Mouse (Mus musculus): ENCODE results near the gene Rhbdf1. TPM values are rescaled to one million over a fixed set of nuclear protein-coding genes. Genes with fewer than 3 reads are reported as not detected.

Rhbdf1 gene
- polyA plus RNA-seq (2015; fragmentation: Nextera tagmentation; extraction: Ambion mirVana): 35.6 and 44.2 TPM in 2 replicates

GRCm38 (mm10) chr11:32221951-32222409, at the start of gene Rhbdf1:
Gene Rhbdf1 (minus strand): TSS chr11:32222300.
- peak within 1 kb of the TSS; percentile 84 for H3K4me2 ChIP-seq (ENCODE audit: low read depth, low read length)
- peaks cover 40% of the 10 kb centered on the region for H3K4me1 ChIP-seq (ENCODE audit: control insufficient read depth, insufficient read depth, low read length)
- H3K4me3 ChIP-seq (ENCODE audit: low read length): peak within 1 kb of the TSS; percentile 79
- no peaks in the 10 kb centered on the region for H3K9me3 ChIP-seq (replicated peaks; ENCODE audit: control insufficient read depth, low read length)
- peak; percentile 56 for ATAC-seq (replicated peaks; ENCODE audit: extremely low read depth, insufficient read depth, low FRiP score)
- WGBS: under 1% methylated on average over 68 of the region's 72 CpGs
- no peaks in the 10 kb centered on the region for H3K27me3 ChIP-seq (ENCODE audit: control insufficient read depth, insufficient read depth, low read length)
- H3K36me3 ChIP-seq (ENCODE audit: control insufficient read depth, insufficient read depth): no peaks in the 10 kb centered on the region
- H3K27ac ChIP-seq (ENCODE audit: low read length): peak within 1 kb of the TSS; percentile 90
- H3K9ac ChIP-seq (ENCODE audit: low read length): peak within 1 kb of the TSS; percentile 96

GRCm38 (mm10) chr11:32271178-32271577, 49.1 kb upstream of the Rhbdf1 start:
- Histone ChIP-seq H3K27ac (ENCODE audit: low read length) (no peak overlapping the region), H3K9me3 (replicated peaks; ENCODE audit: control insufficient read depth, low read length) (no peaks in the 10 kb centered on the region), H3K27me3 (ENCODE audit: control insufficient read depth, insufficient read depth, low read length) (no peaks in the 10 kb centered on the region; the same call in 1 of the 2 replicates), H3K4me3 (ENCODE audit: low read length) (no peak overlapping the region), H3K4me1 (ENCODE audit: control insufficient read depth, insufficient read depth, low read length) (peaks cover 5% of the 10 kb centered on the region), H3K4me2 (ENCODE audit: low read depth, low read length) (no peak overlapping the region), H3K9ac (ENCODE audit: low read length) (no peak overlapping the region), H3K36me3 (ENCODE audit: control insufficient read depth, insufficient read depth) (no peaks in the 10 kb centered on the region)
- 45% methylated on average over 4 of the region's 4 CpGs for WGBS
- ATAC-seq (replicated peaks; ENCODE audit: extremely low read depth, insufficient read depth, low FRiP score): no peak

DNA sequence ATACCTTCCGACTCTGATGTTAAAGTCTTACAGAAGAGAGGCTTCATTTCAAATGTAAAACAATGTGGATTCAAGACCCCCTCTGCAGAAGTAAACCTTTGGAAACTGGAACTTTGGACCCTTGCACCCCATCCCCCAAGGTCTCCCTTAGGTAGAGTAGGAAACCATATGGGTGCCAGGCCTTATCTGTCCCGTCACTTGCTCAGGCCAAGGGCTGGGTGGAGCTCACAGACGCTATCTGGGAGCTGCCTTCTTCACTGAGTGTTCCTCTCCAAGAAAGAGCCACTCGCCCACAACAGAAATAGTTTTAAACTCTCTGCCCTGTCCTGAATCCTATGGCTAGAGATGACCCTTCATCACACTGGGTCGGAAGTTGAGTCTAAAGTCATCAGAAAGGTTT, 46.9 kb upstream of the Rhbdf1 start:
- H3K9ac ChIP-seq (ENCODE audit: low read length): no peak overlapping the region
- no peak overlapping the region for H3K4me3 ChIP-seq (ENCODE audit: low read length)
- ATAC-seq (replicated peaks; ENCODE audit: extremely low read depth, insufficient read depth, low FRiP score): no peak
- H3K4me1 ChIP-seq (ENCODE audit: control insufficient read depth, insufficient read depth, low read length): peaks cover 5% of the 10 kb centered on the region
- no peaks in the 10 kb centered on the region for H3K9me3 ChIP-seq (replicated peaks; ENCODE audit: control insufficient read depth, low read length)
- no peaks in the 10 kb centered on the region for H3K27me3 ChIP-seq (ENCODE audit: control insufficient read depth, insufficient read depth, low read length)
- no peaks in the 10 kb centered on the region for H3K36me3 ChIP-seq (ENCODE audit: control insufficient read depth, insufficient read depth)
- H3K4me2 ChIP-seq (ENCODE audit: low read depth, low read length): no peak overlapping the region
- no peak overlapping the region for H3K27ac ChIP-seq (ENCODE audit: low read length)
- WGBS: 69% methylated on average over 5 of the region's 5 CpGs

DNA sequence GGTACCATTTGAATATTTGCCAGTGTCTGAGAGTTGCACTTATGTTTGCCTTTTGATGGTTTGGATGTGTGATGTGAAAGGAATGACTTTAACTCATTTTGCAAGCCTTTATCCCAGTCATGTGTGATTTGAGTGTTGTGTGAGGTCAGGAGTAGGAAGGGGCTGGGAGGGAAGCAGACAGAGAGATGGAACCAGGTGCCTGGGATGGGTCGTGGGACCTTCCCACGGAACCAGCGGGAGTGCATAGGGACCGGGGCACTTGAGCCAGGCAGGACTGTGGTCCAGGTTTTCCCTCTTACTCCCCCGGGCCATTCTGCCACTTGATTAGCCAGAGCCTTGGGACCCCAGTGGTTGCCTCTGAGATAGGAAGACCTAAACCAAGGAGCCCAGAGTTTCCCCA, 45.9 kb upstream of the Rhbdf1 start:
- peak overlapping the region; percentile 95 for H3K9ac ChIP-seq (ENCODE audit: low read length)
- peak overlapping the region; percentile 88 for H3K4me3 ChIP-seq (ENCODE audit: low read length)
- no peaks in the 10 kb centered on the region for H3K9me3 ChIP-seq (replicated peaks; ENCODE audit: control insufficient read depth, low read length)
- peak overlapping the region; percentile 61 for H3K4me2 ChIP-seq (ENCODE audit: low read depth, low read length)
- H3K27me3 ChIP-seq (ENCODE audit: control insufficient read depth, insufficient read depth, low read length): no peaks in the 10 kb centered on the region
- no peak for ATAC-seq (replicated peaks; ENCODE audit: extremely low read depth, insufficient read depth, low FRiP score)
- peak overlapping the region; percentile 87 for H3K27ac ChIP-seq (ENCODE audit: low read length)
- WGBS: 26% methylated on average over 5 of the region's 5 CpGs
- peaks cover 5% of the 10 kb centered on the region for H3K4me1 ChIP-seq (ENCODE audit: control insufficient read depth, insufficient read depth, low read length)
- no peaks in the 10 kb centered on the region for H3K36me3 ChIP-seq (ENCODE audit: control insufficient read depth, insufficient read depth)

DNA sequence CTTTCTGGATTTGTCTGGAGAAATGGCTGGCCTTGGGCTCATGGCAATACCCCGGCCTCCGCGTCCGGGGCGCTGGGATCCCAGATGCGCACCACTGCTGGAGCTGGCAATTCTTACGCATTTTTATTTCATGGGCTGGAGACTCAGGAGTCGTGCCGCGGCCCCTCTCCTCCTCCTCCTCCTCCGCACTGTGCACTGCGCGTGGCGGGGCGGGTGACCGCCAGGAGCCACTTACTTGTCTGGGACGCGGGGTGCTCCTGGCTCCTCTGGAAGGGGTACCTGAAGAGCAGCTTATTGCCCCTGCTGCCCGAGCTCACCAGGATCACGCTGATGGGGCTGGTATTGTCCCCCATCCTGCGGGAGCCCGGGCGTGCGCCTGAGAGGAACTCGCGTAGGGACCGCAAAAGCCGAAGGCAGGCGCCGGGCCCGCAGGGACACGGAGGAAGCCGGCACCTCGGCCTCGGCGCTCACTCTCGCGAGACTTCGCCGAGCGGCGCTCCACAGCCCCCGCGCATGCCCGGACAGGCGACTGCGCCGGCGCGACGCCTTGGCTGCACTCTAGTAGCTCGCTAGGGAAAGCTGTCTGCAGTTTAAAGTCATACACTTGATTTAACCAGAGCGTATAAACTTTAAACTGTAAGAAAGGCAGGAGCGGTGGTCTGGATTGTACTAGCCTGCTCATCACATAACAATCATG, 45.2 kb upstream of the Rhbdf1 start, which contains the start of gene Nprl3:
Nprl3 (minus strand) TSS at position 520 of the 697 bp plus-strand sequence.
- Histone ChIP-seq H3K27me3 (ENCODE audit: control insufficient read depth, insufficient read depth, low read length) (no peaks in the 10 kb centered on the region), H3K4me3 (ENCODE audit: low read length) (peak within 1 kb of the TSS; percentile 88), H3K9me3 (replicated peaks; ENCODE audit: control insufficient read depth, low read length) (no peaks in the 10 kb centered on the region), H3K9ac (ENCODE audit: low read length) (peak within 1 kb of the TSS; percentile 95), H3K36me3 (ENCODE audit: control insufficient read depth, insufficient read depth) (no peaks in the 10 kb centered on the region), H3K27ac (ENCODE audit: low read length) (peak within 1 kb of the TSS; percentile 87), H3K4me1 (ENCODE audit: control insufficient read depth, insufficient read depth, low read length) (peaks cover 5% of the 10 kb centered on the region), H3K4me2 (ENCODE audit: low read depth, low read length) (peak within 1 kb of the TSS; percentile 61)
- ATAC-seq (replicated peaks; ENCODE audit: extremely low read depth, insufficient read depth, low FRiP score): peak; percentile 99
- under 1% methylated on average over 54 of the region's 54 CpGs for WGBS

DNA sequence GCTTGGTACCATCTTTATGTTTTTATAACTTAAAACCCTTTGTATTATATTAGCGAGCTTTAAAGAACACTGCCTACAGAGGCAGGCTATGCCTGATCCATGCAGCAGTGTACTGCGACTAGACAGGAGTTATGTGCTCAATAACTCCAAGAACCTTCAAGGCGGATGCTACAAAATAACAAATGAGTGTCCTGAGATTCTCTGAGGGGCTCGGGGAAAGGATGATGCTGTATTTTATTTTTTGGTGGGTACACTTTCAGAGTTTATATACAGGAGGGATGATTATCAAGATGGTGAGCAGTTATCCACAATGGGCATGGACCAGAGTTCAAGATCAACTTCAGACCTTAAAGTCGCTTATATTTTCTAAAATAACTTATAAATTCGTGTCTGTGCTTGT, 44.7 kb upstream of the Rhbdf1 start:
- Histone ChIP-seq H3K36me3 (ENCODE audit: control insufficient read depth, insufficient read depth) (0 out of 2 replicates have a peak, but pooled peaks cover 2% of the 10 kb centered on the region), H3K27ac (ENCODE audit: low read length) (no peak overlapping the region; the same call in 1 of the 2 replicates), H3K9ac (ENCODE audit: low read length) (peak overlapping the region; percentile 95), H3K4me1 (ENCODE audit: control insufficient read depth, insufficient read depth, low read length) (peaks cover 5% of the 10 kb centered on the region), H3K9me3 (replicated peaks; ENCODE audit: control insufficient read depth, low read length) (no peaks in the 10 kb centered on the region), H3K4me2 (ENCODE audit: low read depth, low read length) (peak overlapping the region; percentile 61), H3K4me3 (ENCODE audit: low read length) (peak overlapping the region; percentile 88), H3K27me3 (ENCODE audit: control insufficient read depth, insufficient read depth, low read length) (no peaks in the 10 kb centered on the region)
- no peak for ATAC-seq (replicated peaks; ENCODE audit: extremely low read depth, insufficient read depth, low FRiP score)
- WGBS: 24% methylated on average over 6 of the region's 6 CpGs

DNA sequence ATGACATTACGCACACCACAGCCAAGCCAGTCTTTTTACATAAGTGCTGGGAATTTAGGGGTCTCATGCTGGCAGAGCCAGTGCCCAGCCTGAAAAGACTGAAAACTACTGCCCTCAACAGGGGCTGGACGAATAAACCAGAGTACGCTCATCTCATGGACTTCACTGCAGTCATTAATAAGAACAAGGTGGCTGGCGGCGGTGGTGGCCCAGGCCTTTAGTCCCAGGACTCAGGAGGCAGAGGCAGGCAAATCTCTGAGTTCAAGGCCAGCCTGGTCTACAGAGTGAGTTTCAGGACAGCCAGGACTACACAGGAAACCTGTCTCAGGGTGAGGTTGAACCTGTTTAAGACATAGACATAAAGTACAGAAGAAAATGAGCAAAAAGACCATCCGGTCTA, 44.1 kb upstream of the Rhbdf1 start:
- no peak for ATAC-seq (replicated peaks; ENCODE audit: extremely low read depth, insufficient read depth, low FRiP score)
- Histone ChIP-seq H3K9ac (ENCODE audit: low read length) (no peak overlapping the region), H3K9me3 (replicated peaks; ENCODE audit: control insufficient read depth, low read length) (no peaks in the 10 kb centered on the region), H3K4me3 (ENCODE audit: low read length) (no peak overlapping the region), H3K27me3 (ENCODE audit: control insufficient read depth, insufficient read depth, low read length) (no peaks in the 10 kb centered on the region), H3K27ac (ENCODE audit: low read length) (no peak overlapping the region), H3K36me3 (ENCODE audit: control insufficient read depth, insufficient read depth) (0 out of 2 replicates have a peak, but pooled peaks cover 2% of the 10 kb centered on the region), H3K4me1 (ENCODE audit: control insufficient read depth, insufficient read depth, low read length) (peaks cover 5% of the 10 kb centered on the region), H3K4me2 (ENCODE audit: low read depth, low read length) (no peak overlapping the region)
- WGBS: 92% methylated on average over 6 of the region's 6 CpGs

DNA sequence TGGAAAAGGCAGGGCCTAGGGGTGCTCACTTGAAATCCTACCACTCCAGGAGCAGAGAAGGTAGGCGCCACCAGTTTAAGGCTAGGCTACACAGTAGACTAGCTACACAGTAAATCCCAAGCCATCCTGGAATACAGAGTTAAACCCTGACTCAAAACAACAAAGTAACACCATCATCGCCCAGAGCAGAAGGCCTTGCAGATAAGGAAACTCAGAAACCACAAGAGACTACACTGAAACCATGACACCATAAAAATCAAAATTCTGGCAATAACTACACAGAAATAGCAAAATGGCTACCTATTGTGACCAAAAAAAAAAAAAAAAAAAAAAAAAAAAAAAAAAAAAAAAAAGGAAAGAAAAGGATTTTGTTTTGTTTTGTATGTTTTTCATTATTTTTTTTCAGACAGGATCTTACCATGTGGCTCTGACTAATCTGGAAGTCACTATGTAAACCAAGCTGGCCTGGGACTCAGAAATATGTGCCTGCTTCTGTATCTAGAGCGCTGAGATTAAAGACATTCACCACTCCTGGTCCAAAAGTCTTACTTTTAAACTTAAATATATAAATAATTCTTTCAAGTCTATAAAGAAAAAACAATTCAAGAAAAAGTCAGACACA, 43.1 kb upstream of the Rhbdf1 start:
- no peak overlapping the region for H3K4me2 ChIP-seq (ENCODE audit: low read depth, low read length)
- no peak overlapping the region for H3K4me3 ChIP-seq (ENCODE audit: low read length)
- H3K9me3 ChIP-seq (replicated peaks; ENCODE audit: control insufficient read depth, low read length): no peaks in the 10 kb centered on the region
- H3K27ac ChIP-seq (ENCODE audit: low read length): no peak overlapping the region
- peaks cover 5% of the 10 kb centered on the region for H3K4me1 ChIP-seq (ENCODE audit: control insufficient read depth, insufficient read depth, low read length)
- no peaks in the 10 kb centered on the region for H3K27me3 ChIP-seq (ENCODE audit: control insufficient read depth, insufficient read depth, low read length)
- WGBS: 85% methylated on average over 3 of the region's 3 CpGs
- H3K9ac ChIP-seq (ENCODE audit: low read length): no peak overlapping the region
- 0 out of 2 replicates have a peak, but pooled peaks cover 2% of the 10 kb centered on the region for H3K36me3 ChIP-seq (ENCODE audit: control insufficient read depth, insufficient read depth)
- no peak for ATAC-seq (replicated peaks; ENCODE audit: extremely low read depth, insufficient read depth, low FRiP score)

Measured in heart, embryonic 16.5 days (tissue).